Comparison of ENCODE assay signal across 31 mouse cellular contexts in genomic region chr5:101668028-101668427, GRCm38 (mm10). TPM values are rescaled to one million over a fixed set of nuclear protein-coding genes. Genes with fewer than 3 reads are reported as not detected.
A peak's percentile ranks its signal among the peaks of the same experiment; 100 is the strongest.
DNase-seq lines count a peak whose midpoint lies in the region; ATAC-seq and TF ChIP-seq lines count a peak whose summit lies in the region.
"Had no signal": no experiment of that assay in that cellular context is flagged by ENCODE, and none has a peak within 500 bp of the region (broad histone marks: within the 10 kb centered on the region; RNA-seq: fewer than 3 reads in every experiment).

No protein-coding gene starts in this region.

- no peak for ATAC-seq in hindbrain, postnatal 0 days
- ATAC-seq in hindbrain, embryonic 13.5 days (ENCODE audit: low FRiP score): no peak
- no peak for ATAC-seq in neural tube, embryonic 13.5 days (ENCODE audit: low read depth)
- ATAC-seq: forebrain, embryonic 15.5 days; intestine, postnatal 0 days; liver, embryonic 12.5 days; Patski had no signal

- no peak overlapping the region for H3K9ac ChIP-seq in hindbrain, postnatal 0 days (replicated peaks; ENCODE audit: low read length)
- H3K9ac ChIP-seq in hindbrain, embryonic 13.5 days: no peak overlapping the region
- no peak overlapping the region for H3K9ac ChIP-seq in neural tube, embryonic 13.5 days
- H3K9ac ChIP-seq: embryonic facial prominence, embryonic 15.5 days; forebrain, embryonic 15.5 days; heart, embryonic 13.5 days; kidney, embryonic 15.5 days; limb, embryonic 13.5 days; liver, embryonic 12.5 days had no signal

- no peak for TF ChIP-seq CTCF in hindbrain, postnatal 0 days (IDR thresholded peaks at IDR 0.05; ENCODE audit: low read depth)

- H3K36me3 ChIP-seq in hindbrain, embryonic 10.5 days: 0 out of 2 replicates have a peak, but pooled peaks cover 6% of the 10 kb centered on the region
- no peaks in the 10 kb centered on the region for H3K36me3 ChIP-seq in hindbrain, postnatal 0 days (ENCODE audit: insufficient read depth, low read length)
- no peaks in the 10 kb centered on the region for H3K36me3 ChIP-seq in hindbrain, embryonic 13.5 days
- no peaks in the 10 kb centered on the region for H3K36me3 ChIP-seq in neural tube, embryonic 13.5 days
- H3K36me3 ChIP-seq: embryonic facial prominence, embryonic 15.5 days; forebrain, embryonic 15.5 days; G1E; heart, embryonic 13.5 days; kidney, embryonic 15.5 days; limb, embryonic 13.5 days; liver, embryonic 12.5 days had no signal

- 0 out of 2 replicates have a peak, but pooled peaks cover 3% of the 10 kb centered on the region for H3K9me3 ChIP-seq in hindbrain, embryonic 10.5 days
- H3K9me3 ChIP-seq in hindbrain, postnatal 0 days (ENCODE audit: low read length): no peaks in the 10 kb centered on the region
- no peaks in the 10 kb centered on the region for H3K9me3 ChIP-seq in hindbrain, embryonic 13.5 days
- H3K9me3 ChIP-seq in neural tube, embryonic 13.5 days: no peaks in the 10 kb centered on the region
- H3K9me3 ChIP-seq: embryonic facial prominence, embryonic 15.5 days; forebrain, embryonic 15.5 days; heart, embryonic 13.5 days; kidney, embryonic 15.5 days; limb, embryonic 13.5 days; liver, embryonic 12.5 days had no signal

- 0 out of 2 replicates have a peak overlapping the region, but pooled peaks have one; percentile 9 for H3K27ac ChIP-seq in hindbrain, embryonic 10.5 days
- no peak overlapping the region for H3K27ac ChIP-seq in hindbrain, postnatal 0 days
- H3K27ac ChIP-seq in hindbrain, embryonic 13.5 days: no peak overlapping the region; the same call in 1 of the 2 replicates
- H3K27ac ChIP-seq in neural tube, embryonic 13.5 days (replicated peaks): no peak overlapping the region
- H3K27ac ChIP-seq: embryonic facial prominence, embryonic 15.5 days; forebrain, embryonic 15.5 days; heart, embryonic 13.5 days; kidney, embryonic 15.5 days; limb, embryonic 13.5 days; liver, embryonic 12.5 days had no signal

- peak overlapping the region; percentile 66 for H3K4me3 ChIP-seq in hindbrain, embryonic 10.5 days
- H3K4me3 ChIP-seq in hindbrain, postnatal 0 days (ENCODE audit: low read length): no peak overlapping the region
- peak overlapping the region; percentile 19; the same call in 1 of the 2 replicates for H3K4me3 ChIP-seq in hindbrain, embryonic 13.5 days
- peak overlapping the region; percentile 14 for H3K4me3 ChIP-seq in neural tube, embryonic 13.5 days
- H3K4me3 ChIP-seq: embryonic facial prominence, embryonic 15.5 days; forebrain, embryonic 15.5 days; heart, embryonic 13.5 days; kidney, embryonic 15.5 days; limb, embryonic 13.5 days; liver, embryonic 12.5 days had no signal

- H3K4me1 ChIP-seq in hindbrain, embryonic 10.5 days (replicated peaks): peaks cover 37% of the 10 kb centered on the region
- H3K4me1 ChIP-seq in hindbrain, postnatal 0 days (ENCODE audit: insufficient read depth, low read length): no peaks in the 10 kb centered on the region
- H3K4me1 ChIP-seq in hindbrain, embryonic 13.5 days (replicated peaks): peaks cover 15% of the 10 kb centered on the region
- peaks cover 20% of the 10 kb centered on the region for H3K4me1 ChIP-seq in neural tube, embryonic 13.5 days (replicated peaks)

- H3K27me3 ChIP-seq in hindbrain, embryonic 10.5 days (ENCODE audit: insufficient read depth, poor library complexity, severe bottlenecking): peaks cover 87% of the 10 kb centered on the region
- H3K27me3 ChIP-seq in hindbrain, postnatal 0 days (ENCODE audit: insufficient read depth, low read length): peaks cover 71% of the 10 kb centered on the region
- peaks cover 84% of the 10 kb centered on the region for H3K27me3 ChIP-seq in hindbrain, embryonic 13.5 days
- peaks cover 88% of the 10 kb centered on the region for H3K27me3 ChIP-seq in neural tube, embryonic 13.5 days

- DNase-seq in hindbrain, embryonic 10.5 days (ENCODE audit: low spot score): peak; percentile 26
- DNase-seq in hindbrain, postnatal 0 days (ENCODE audit: low spot score): no peak
- DNase-seq in retina, embryonic 14.5 days (ENCODE audit: low spot score): peak; percentile 24
- DNase-seq in retina, postnatal 1 day: no peak
- DNase-seq in lung, postnatal 36 days: no peak
- no peak for DNase-seq in layer of hippocampus, adult 18-20 months (ENCODE audit: low spot score in 2 of 2)
- DNase-seq: adrenal gland, postnatal 36 days; cerebellum, adult 9-11 months; gastrocnemius, postnatal 10 days; heart, adult 18-20 months; heart, postnatal 14 days; kidney, postnatal 36 days; lung, adult 18-20 months; lung, postnatal 10 days; thymus, adult 2 months had no signal

- no peak overlapping the region for H3K4me2 ChIP-seq in hindbrain, postnatal 0 days (ENCODE audit: low read depth, low read length)
- peak overlapping the region; percentile 29 for H3K4me2 ChIP-seq in hindbrain, embryonic 13.5 days
- H3K4me2 ChIP-seq in neural tube, embryonic 13.5 days: peak overlapping the region; percentile 50
- H3K4me2 ChIP-seq: embryonic facial prominence, embryonic 15.5 days; forebrain, embryonic 15.5 days; heart, embryonic 13.5 days; kidney, embryonic 15.5 days; limb, embryonic 13.5 days; liver, embryonic 12.5 days had no signal

- WGBS in hindbrain, embryonic 10.5 days: 2% methylated on average over 15 of the region's 15 CpGs
- 6% methylated on average over 15 of the region's 15 CpGs for WGBS in hindbrain, postnatal 0 days
- WGBS in hindbrain, embryonic 13.5 days: 2% methylated on average over 15 of the region's 15 CpGs
- WGBS in neural tube, embryonic 13.5 days: under 1% methylated on average over 15 of the region's 15 CpGs

RNA-seq across cellular contexts. Expression of gene Nkx6-1, which starts 3.2 kb away (rescaled TPM):
- polyA plus RNA-seq in hindbrain, embryonic 10.5 days (2016; fragmentation: Nextera tagmentation; extraction: Ambion mirVana): 8.1 and 9.8 TPM in 2 replicates
- total RNA-seq in hindbrain, postnatal 0 days (2014; rRNA removed): 2.4 and 2.6 TPM in 2 replicates
- 4.3 TPM in 2 replicates for polyA plus RNA-seq in hindbrain, postnatal 0 days (2015; fragmentation: Nextera tagmentation; extraction: Ambion mirVana)
- 8.1 and 12.2 TPM in 2 replicates for polyA plus RNA-seq in hindbrain, embryonic 13.5 days (2015; fragmentation: Nextera tagmentation; extraction: Ambion mirVana)
- 7.6 and 7.7 TPM in 2 replicates for polyA plus RNA-seq in neural tube, embryonic 13.5 days (2015; fragmentation: Nextera tagmentation; extraction: Ambion mirVana)
- under 1 TPM; 0.13 to 0.15 TPM for total RNA-seq in layer of hippocampus, adult 18-20 months (2021)
- total RNA-seq: adrenal gland, adult 18-20 months; adrenal gland, postnatal 36 days; megakaryocyte progenitor cell, adult 5-6 weeks; monocyte, adult 5-6 weeks; neutrophil, adult 5-6 weeks had no signal
- polyA plus RNA-seq: embryonic facial prominence, embryonic 15.5 days; G1E; intestine, postnatal 0 days; Patski; spleen, adult 2 months; thymus, adult 2 months had no signal

Comparison
In these comparisons a context has a peak if more than half of its experiments do, and no peak if none do; other contexts are left out.
1. DNase-seq: peak in hindbrain, embryonic 10.5 days (single experiment) and retina, embryonic 14.5 days (single experiment); none in hindbrain, postnatal 0 days (single experiment), retina, postnatal 1 day (single experiment), lung, postnatal 36 days (single experiment) and layer of hippocampus, adult 18-20 months (0 of 2).